Mouse (Mus musculus): Measurements from ENCODE around the gene Plcb2. TPM values are rescaled to one million over a fixed set of nuclear protein-coding genes. Genes with fewer than 3 reads are reported as not detected.

The Plcb2 gene
- polyA plus RNA-seq, 1 experiment from 2014 or later, result 2.3 TPM

DNA sequence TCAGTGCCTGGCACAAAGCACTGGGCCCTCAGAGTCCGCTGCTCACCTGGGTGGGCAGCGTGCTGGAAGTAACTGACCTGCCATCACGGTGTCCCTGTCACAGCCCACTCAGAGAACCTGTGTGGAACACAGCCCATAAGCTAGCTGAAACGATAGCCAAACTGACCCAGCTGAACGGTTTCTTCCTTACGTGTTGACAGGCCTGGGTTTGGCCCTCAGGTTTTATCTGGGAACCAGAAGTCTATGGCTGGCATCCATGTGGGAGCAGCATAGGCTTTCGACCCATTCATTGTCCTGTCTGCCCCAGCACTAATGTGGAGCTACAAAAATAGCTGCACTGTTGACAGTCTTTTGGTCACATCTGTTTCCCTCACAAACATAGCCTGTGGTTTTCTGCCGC lies 22.2 kb upstream of the Plcb2 start:
- Histone ChIP-seq H3K27me3 (0 out of 2 replicates have a peak, but pooled peaks cover 5% of the 10 kb centered on the region), H3K4me3 (replicated peaks) (no peak overlapping the region), H3K4me1 (replicated peaks) (peaks cover 70% of the 10 kb centered on the region), H3K36me3 (replicated peaks) (peaks cover 21% of the 10 kb centered on the region), H3K9ac (no peak overlapping the region), H3K9me3 (replicated peaks) (no peaks in the 10 kb centered on the region), H3K27ac (replicated peaks) (0 out of 2 replicates have a peak overlapping the region, but pooled peaks have one; percentile 0), H3K4me2 (no peak overlapping the region)
- no peak for ATAC-seq (ENCODE audit: insufficient read depth)
- 60% methylated on average over 8 of the region's 8 CpGs for WGBS (ENCODE audit: insufficient replicate concordance)

DNA sequence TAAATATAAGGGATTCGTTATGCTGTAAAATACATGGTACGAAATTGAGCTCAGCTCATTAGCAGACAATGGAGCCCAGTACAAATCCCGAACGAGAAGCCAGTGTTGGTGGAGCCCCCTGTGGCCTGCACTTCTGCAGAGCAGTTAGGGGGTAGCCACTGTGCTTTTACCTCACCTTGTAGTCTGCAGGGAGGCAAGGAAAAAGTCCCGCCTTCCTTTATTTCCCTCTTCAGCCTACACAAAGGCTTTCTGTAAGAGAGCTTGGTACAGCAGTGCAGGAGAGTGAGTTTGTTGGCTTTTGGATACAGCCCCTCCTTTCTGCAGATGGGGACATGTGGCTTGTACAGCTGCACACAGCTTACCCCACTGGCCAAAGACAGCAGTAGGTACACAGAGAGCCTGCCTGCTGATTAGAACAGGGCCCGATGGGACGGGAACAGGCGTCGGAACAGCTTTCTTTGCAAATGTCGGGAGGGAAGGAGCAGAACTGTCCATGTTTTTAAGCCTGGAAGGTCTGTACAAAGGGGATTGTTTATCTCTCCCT lies 21.2 kb upstream of the Plcb2 start:
- no peak overlapping the region for H3K27ac ChIP-seq (replicated peaks)
- no peak overlapping the region for H3K9ac ChIP-seq
- H3K4me3 ChIP-seq (replicated peaks), result no peak overlapping the region
- peaks cover 7% of the 10 kb centered on the region for H3K27me3 ChIP-seq
- WGBS (ENCODE audit: insufficient replicate concordance), result 69% methylated on average over 10 of the region's 10 CpGs
- no peak for ATAC-seq (ENCODE audit: insufficient read depth)
- peaks cover 21% of the 10 kb centered on the region for H3K36me3 ChIP-seq (replicated peaks)
- H3K4me2 ChIP-seq, result no peak overlapping the region
- H3K4me1 ChIP-seq (replicated peaks), result peaks cover 81% of the 10 kb centered on the region
- no peaks in the 10 kb centered on the region for H3K9me3 ChIP-seq (replicated peaks)

DNA sequence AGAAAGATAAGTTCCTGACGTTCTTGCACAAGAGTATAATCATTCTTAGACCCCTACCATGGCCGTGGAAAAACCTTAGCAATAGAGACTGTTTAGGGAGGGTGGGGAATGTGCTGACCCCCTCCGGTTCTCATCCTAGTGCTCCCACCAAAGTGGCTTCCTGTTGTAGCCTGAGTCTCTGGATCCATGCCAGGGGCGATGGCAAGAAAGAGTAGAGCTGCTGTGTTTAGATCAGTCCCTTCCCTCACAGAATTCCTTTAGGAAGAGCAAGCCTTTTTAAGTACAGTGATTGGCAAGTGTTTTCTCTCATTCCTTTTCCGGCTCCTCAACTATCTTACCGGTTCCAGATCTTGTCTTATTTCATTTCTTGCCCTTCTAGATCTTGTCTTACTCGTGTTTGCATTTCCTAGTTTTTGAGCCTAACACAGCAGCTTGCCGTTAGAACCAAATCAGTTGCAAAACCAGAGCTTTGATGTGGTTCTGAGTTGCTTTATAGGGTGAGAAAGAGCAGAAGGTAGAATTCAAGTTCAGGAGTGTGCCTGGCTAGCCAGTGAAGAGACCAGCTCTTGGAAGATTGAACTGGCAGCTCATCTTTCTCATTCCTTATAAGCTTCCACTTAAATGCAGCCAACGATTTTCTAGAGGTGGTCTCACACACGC lies 19.2 kb upstream of the Plcb2 start:
- no peak for ATAC-seq (ENCODE audit: insufficient read depth)
- WGBS (ENCODE audit: insufficient replicate concordance), result 33% methylated on average over 10 of the region's 10 CpGs
- Histone ChIP-seq H3K4me1 (replicated peaks) (peaks cover 76% of the 10 kb centered on the region), H3K36me3 (replicated peaks) (peaks cover 21% of the 10 kb centered on the region), H3K9ac (peak overlapping the region; percentile 92; the same call in 1 of the 2 replicates), H3K9me3 (replicated peaks) (no peaks in the 10 kb centered on the region), H3K27ac (replicated peaks) (peak overlapping the region; percentile 9; the same call in 1 of the 2 replicates), H3K4me3 (replicated peaks) (peak overlapping the region; percentile 94), H3K27me3 (peaks cover 23% of the 10 kb centered on the region), H3K4me2 (peak overlapping the region; percentile 100)

DNA sequence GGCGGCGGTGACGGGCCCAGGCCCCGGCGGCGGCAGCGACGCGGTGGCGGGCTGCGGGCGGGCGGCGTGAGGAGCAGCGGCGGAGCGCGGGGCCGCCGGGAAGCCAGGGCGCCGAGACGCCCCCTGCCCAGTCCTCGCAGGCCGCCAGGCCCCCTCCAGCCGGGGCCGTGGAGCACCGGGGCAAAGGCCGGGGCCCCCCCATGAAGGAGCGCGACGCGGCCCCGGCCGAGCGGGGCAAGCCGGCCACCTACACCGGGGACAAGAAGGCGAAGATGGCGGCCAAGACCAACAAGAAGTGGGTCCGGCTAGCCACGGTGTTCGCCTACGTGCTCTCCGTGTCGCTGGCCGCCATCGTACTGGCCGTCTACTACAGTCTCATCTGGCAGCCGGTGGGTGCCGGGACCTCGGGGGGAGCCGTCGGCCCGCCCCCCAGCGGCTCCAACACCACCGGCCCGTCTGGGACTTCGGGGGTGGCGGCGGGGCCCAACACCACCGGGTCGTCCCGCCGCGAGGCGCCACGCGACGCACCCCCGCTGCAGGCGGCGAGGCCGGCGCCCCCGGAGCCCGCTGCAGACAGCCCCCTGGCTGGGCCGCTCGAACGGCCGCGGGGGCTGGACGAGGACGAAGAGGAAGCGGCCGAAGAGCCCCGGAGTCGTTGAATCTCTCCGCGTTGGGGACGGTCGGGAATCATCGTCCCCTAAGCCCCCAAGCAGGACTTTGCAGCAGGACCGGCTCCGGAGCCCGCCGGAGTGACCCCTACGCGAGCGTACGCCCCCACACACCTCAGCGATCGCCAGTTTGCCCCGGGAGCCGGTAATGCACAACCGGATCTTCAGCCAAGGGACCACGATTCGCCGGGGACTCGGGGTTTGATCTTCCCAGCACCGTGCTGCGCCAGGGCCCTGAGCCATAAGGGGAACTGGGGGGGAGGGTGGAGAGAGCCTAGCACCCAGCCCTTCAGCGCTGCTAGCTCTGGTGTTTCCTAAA lies 18.0 kb upstream of the Plcb2 start:
- peaks cover 32% of the 10 kb centered on the region for H3K27me3 ChIP-seq
- H3K4me1 ChIP-seq (replicated peaks), result peaks cover 64% of the 10 kb centered on the region
- peak overlapping the region; percentile 100 for H3K4me2 ChIP-seq
- H3K9me3 ChIP-seq (replicated peaks), result no peaks in the 10 kb centered on the region
- H3K36me3 ChIP-seq (replicated peaks), result peaks cover 21% of the 10 kb centered on the region
- under 1% methylated on average over 113 of the region's 113 CpGs for WGBS (ENCODE audit: insufficient replicate concordance)
- H3K4me3 ChIP-seq (replicated peaks), result peak overlapping the region; percentile 94
- H3K9ac ChIP-seq, result peak overlapping the region; percentile 92
- peak overlapping the region; percentile 68 for H3K27ac ChIP-seq (replicated peaks)
- peak; percentile 51 for ATAC-seq (ENCODE audit: insufficient read depth)

DNA sequence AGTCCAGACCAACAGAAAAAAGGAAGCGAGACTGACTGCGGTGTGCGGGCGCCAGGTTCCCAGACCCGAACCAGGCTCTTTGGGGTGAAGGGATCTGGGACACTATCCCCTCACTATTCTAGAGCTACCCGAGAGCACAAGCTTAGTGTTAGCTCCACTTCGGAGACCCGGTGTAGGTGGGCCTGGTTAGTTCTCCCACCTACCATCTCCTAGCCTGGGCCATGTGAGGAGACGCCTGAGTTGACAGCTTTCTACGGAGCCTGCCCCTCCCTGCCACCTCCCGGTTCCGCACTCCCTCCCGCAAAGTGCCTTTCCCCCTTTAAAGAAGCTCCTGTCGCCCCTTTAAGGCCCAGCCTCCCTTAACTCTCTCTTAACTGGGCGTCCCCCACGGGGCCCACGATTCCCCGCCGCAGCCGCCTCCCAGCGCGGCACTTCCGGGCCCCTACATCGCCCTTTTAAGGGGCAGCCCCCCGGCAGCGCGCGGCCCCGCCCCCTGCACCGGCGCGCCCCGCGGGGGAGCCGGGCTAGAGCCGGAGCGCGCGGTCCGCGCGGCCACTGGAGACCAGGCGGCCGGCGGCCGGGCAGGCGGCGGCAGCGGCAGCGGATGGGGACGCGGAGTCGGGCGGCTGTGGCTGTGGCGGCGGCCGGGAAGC lies 17.1 kb upstream of the Plcb2 start, which contains the start of gene Inafm2:
Gene Inafm2, plus strand, starts transcription at position 527 of the 653 bp plus-strand sequence.
- Histone ChIP-seq H3K4me2 (peak within 1 kb of the TSS; percentile 100), H3K9me3 (replicated peaks) (no peaks in the 10 kb centered on the region), H3K27ac (replicated peaks) (peak within 1 kb of the TSS; percentile 68), H3K36me3 (replicated peaks) (peaks cover 21% of the 10 kb centered on the region), H3K27me3 (peaks cover 36% of the 10 kb centered on the region), H3K9ac (peak within 1 kb of the TSS; percentile 92), H3K4me1 (replicated peaks) (peaks cover 57% of the 10 kb centered on the region), H3K4me3 (replicated peaks) (peak within 1 kb of the TSS; percentile 94)
- WGBS (ENCODE audit: insufficient replicate concordance), result 1% methylated on average over 56 of the region's 57 CpGs
- peak; percentile 86 for ATAC-seq (ENCODE audit: insufficient read depth)

DNA sequence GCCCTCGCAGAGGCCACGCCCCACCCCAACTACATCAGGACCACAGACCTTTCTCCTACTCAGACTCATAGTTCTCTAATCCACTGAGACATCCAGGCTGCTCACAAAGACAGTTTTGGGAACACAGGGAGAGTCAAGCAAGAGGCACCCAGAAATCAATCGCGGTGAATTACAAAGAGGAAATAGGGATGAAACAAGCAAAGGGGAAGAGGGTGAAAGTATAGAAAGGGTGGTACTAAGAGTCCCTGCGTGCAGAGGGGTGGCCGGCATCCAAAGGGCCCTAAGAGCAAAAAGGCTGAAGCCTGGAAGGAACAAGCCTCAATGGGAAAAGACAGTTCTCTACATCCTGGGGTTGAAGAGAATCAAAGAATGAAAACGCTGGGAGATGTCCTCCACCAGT lies 16.4 kb upstream of the Plcb2 start:
- H3K27ac ChIP-seq (replicated peaks), result no peak overlapping the region
- H3K36me3 ChIP-seq (replicated peaks), result peaks cover 18% of the 10 kb centered on the region
- no peak for ATAC-seq (ENCODE audit: insufficient read depth)
- 13% methylated on average over 7 of the region's 7 CpGs for WGBS (ENCODE audit: insufficient replicate concordance)
- peaks cover 39% of the 10 kb centered on the region for H3K27me3 ChIP-seq
- H3K4me1 ChIP-seq (replicated peaks), result peaks cover 51% of the 10 kb centered on the region
- peak overlapping the region; percentile 94 for H3K4me3 ChIP-seq (replicated peaks)
- peak overlapping the region; percentile 100 for H3K4me2 ChIP-seq
- H3K9ac ChIP-seq, result peak overlapping the region; percentile 92; the same call in 1 of the 2 replicates
- no peaks in the 10 kb centered on the region for H3K9me3 ChIP-seq (replicated peaks)

DNA sequence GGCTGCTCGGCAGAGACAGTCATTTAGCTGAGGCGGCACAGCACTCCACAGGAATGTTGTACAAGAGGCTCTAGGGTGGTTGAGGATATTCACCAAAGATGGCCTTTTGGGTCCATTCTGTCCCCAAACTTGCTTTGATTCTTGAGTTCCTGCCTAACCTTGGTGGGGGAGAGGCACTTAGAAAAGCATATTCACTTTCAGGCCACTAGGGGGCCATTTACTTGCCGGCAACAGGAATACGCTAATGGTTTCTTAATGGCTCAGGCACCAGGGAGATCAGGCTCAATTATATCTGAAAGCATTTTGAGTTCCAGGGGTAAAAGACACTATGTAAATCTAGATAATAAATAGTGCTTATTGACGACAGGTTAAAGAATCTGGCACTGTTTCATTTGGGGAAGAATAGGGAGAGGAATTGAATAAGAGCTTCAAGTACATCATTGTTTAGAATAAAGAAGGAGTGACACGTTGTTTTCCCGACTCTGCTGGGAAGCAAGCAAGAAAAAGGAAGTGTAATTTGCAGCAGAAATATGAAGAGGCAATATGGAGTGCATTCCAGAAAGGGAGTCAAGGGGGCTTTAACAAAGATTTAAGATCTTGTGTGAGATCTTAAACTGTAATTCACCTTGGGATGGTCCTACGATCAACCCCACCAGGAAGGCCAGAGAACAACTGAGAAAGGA lies 15.2 kb upstream of the Plcb2 start:
- H3K9ac ChIP-seq, result no peak overlapping the region
- peaks cover 41% of the 10 kb centered on the region for H3K4me1 ChIP-seq (replicated peaks)
- no peak overlapping the region for H3K4me2 ChIP-seq
- peaks cover 45% of the 10 kb centered on the region for H3K27me3 ChIP-seq
- no peak for ATAC-seq (ENCODE audit: insufficient read depth)
- 0 out of 2 replicates have a peak, but pooled peaks cover 6% of the 10 kb centered on the region for H3K36me3 ChIP-seq (replicated peaks)
- no peak overlapping the region for H3K27ac ChIP-seq (replicated peaks)
- WGBS (ENCODE audit: insufficient replicate concordance), result 24% methylated on average over 8 of the region's 8 CpGs
- H3K9me3 ChIP-seq (replicated peaks), result no peaks in the 10 kb centered on the region
- H3K4me3 ChIP-seq (replicated peaks), result no peak overlapping the region

DNA sequence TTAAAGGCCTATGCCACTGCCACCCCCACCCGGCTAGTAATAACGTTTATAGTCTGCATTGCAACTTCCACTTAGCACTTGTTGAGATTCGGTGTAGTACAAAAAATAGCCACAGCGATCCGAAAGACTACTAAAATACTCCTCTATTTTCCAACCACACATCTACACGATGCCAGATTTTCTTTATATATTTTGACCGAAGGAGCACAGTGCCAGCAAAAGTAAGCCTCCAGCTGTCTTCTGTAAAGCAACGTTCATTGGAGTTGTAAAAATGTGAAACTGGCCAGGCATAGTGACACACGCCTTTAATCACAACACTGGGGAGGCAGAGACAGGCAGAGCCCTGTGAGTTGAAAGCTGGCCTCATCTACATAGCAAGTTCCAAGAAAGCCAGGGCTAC lies 12.9 kb upstream of the Plcb2 start:
- ATAC-seq (ENCODE audit: insufficient read depth), result no peak
- no peaks in the 10 kb centered on the region for H3K9me3 ChIP-seq (replicated peaks)
- peaks cover 20% of the 10 kb centered on the region for H3K4me1 ChIP-seq (replicated peaks)
- H3K9ac ChIP-seq, result no peak overlapping the region
- no peak overlapping the region for H3K4me3 ChIP-seq (replicated peaks)
- no peaks in the 10 kb centered on the region for H3K36me3 ChIP-seq (replicated peaks)
- peaks cover 45% of the 10 kb centered on the region for H3K27me3 ChIP-seq
- no peak overlapping the region for H3K4me2 ChIP-seq
- 54% methylated on average over 9 of the region's 9 CpGs for WGBS (ENCODE audit: insufficient replicate concordance)
- H3K27ac ChIP-seq (replicated peaks), result no peak overlapping the region

DNA sequence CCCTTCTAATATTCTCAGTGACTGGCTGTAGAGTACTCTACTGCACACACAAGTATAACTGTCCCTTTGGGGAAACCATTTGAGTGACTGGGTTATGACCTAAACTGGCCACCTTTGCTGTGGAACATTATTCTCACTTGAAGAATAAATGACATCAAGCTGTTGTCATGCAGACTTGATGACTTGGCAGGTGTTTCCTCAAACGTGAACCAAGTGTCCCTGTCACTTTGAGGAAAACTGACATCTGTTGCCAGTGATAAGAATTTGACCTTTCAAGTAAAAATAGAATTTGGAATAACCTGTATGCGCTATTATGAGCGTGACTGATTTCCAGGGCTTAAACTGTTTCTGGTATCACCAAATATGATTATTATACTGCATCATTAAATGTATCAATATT lies 12.1 kb upstream of the Plcb2 start:
- no peaks in the 10 kb centered on the region for H3K9me3 ChIP-seq (replicated peaks)
- no peak for ATAC-seq (ENCODE audit: insufficient read depth)
- no peak overlapping the region for H3K4me3 ChIP-seq (replicated peaks)
- H3K4me2 ChIP-seq, result no peak overlapping the region
- H3K27ac ChIP-seq (replicated peaks), result no peak overlapping the region
- H3K27me3 ChIP-seq, result peaks cover 45% of the 10 kb centered on the region
- H3K36me3 ChIP-seq (replicated peaks), result no peaks in the 10 kb centered on the region
- H3K9ac ChIP-seq, result no peak overlapping the region
- peaks cover 16% of the 10 kb centered on the region for H3K4me1 ChIP-seq (replicated peaks)
- WGBS (ENCODE audit: insufficient replicate concordance), result 16% methylated on average over 3 of the region's 3 CpGs

DNA sequence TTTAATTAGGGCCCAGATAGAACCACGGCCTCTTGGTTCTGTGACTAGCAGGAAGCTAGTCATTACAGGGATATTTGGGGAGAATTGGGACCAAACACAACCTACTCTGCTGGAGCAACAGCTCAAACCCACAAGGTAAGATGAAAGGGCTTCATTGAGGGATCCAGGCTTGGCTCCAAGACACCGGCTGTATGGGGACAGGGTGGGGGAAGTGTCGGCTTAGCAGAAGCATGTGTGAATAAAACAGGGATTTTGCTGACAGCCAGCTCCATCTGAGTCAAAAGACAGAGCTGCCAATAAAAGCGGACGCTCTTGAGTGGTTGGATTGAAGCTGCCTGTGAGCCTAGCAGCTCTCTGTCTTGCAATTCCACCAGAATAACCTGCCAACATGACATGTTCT lies 5.1 kb upstream of the Plcb2 start:
- 67% methylated on average over 5 of the region's 5 CpGs for WGBS (ENCODE audit: insufficient replicate concordance)
- Histone ChIP-seq H3K36me3 (replicated peaks) (no peaks in the 10 kb centered on the region), H3K9ac (no peak overlapping the region), H3K27me3 (peaks cover 36% of the 10 kb centered on the region), H3K9me3 (replicated peaks) (no peaks in the 10 kb centered on the region), H3K27ac (replicated peaks) (no peak overlapping the region), H3K4me3 (replicated peaks) (no peak overlapping the region), H3K4me2 (no peak overlapping the region), H3K4me1 (replicated peaks) (peaks cover 13% of the 10 kb centered on the region; the same call in 1 of the 2 replicates)
- ATAC-seq (ENCODE audit: insufficient read depth), result no peak

Data from liver, embryonic 15.5 days (tissue).